Mouse (Mus musculus) NIH3T3 (cell line): ENCODE measurements at regions not wholly inside any gene's neighbourhood (a gene's known extent, or its start where the extent isn't known, plus 50 kb on each side); places are given as distances from the start of the nearest gene placed in this dataset.

Experiments used
- DNase-seq: peaks from one replicate; pipeline ENCODE4 v3.0.0-alpha.2; 2012; ENCODE audit warnings: low read depth

- no peak for DNase-seq
Measured at GRCm38 (mm10) chr17:9848559-9849357, 179.2 kb upstream of the Pabpc6 start.

GRCm38 (mm10) chr17:9845451-9846075 is 176.0 kb upstream of the Pabpc6 start:
- peak; percentile 8 for DNase-seq

GRCm38 (mm10) chr17:9841103-9841502 is 171.6 kb upstream of the Pabpc6 start:
- DNase-seq = no peak

- no peak for DNase-seq
Measured at GRCm38 (mm10) chr17:9839256-9839655, 169.7 kb upstream of the Pabpc6 start.

- no peak for DNase-seq
Measured at GRCm38 (mm10) chr17:9836995-9837842, 167.7 kb upstream of the Pabpc6 start.

GRCm38 (mm10) chr17:9829895-9830294 is 160.4 kb upstream of the Pabpc6 start:
- DNase-seq = no peak

GRCm38 (mm10) chr17:9821358-9821757 is 151.8 kb upstream of the Pabpc6 start:
- no peak for DNase-seq

GRCm38 (mm10) chr17:9817056-9817455 is 147.5 kb upstream of the Pabpc6 start:
- no peak for DNase-seq

- DNase-seq = no peak
Measured at GRCm38 (mm10) chr17:9797069-9797468, 127.6 kb upstream of the Pabpc6 start.

- no peak for DNase-seq
Measured at GRCm38 (mm10) chr17:9796225-9796988, 126.9 kb upstream of the Pabpc6 start.

GRCm38 (mm10) chr17:9778866-9779265 is 109.3 kb upstream of the Pabpc6 start:
- DNase-seq = no peak

GRCm38 (mm10) chr17:9777165-9777564 is 107.6 kb upstream of the Pabpc6 start:
- no peak for DNase-seq

GRCm38 (mm10) chr17:9776286-9777016 is 106.9 kb upstream of the Pabpc6 start:
- DNase-seq = no peak

GRCm38 (mm10) chr17:9775668-9776151 is 106.2 kb upstream of the Pabpc6 start:
- no peak for DNase-seq

GRCm38 (mm10) chr17:9774740-9775629 is 105.5 kb upstream of the Pabpc6 start:
- no peak for DNase-seq

GRCm38 (mm10) chr17:9773744-9774143 is 104.2 kb upstream of the Pabpc6 start:
- no peak for DNase-seq

- no peak for DNase-seq
Measured at GRCm38 (mm10) chr17:9768275-9768674, 98.8 kb upstream of the Pabpc6 start.

- DNase-seq = no peak
Measured at GRCm38 (mm10) chr17:9765680-9766250, 96.2 kb upstream of the Pabpc6 start.

GRCm38 (mm10) chr17:9764701-9765359 is 95.3 kb upstream of the Pabpc6 start:
- DNase-seq = no peak
